11 mouse cellular contexts compared by ENCODE assay signal in genomic region chr6:126514720-126515119, GRCm38 (mm10). TPM values are rescaled to one million over a fixed set of nuclear protein-coding genes. Genes with fewer than 3 reads are reported as not detected.
DNase-seq lines count a peak whose midpoint lies in the region; ATAC-seq and TF ChIP-seq lines count a peak whose summit lies in the region.
"Had no signal": no experiment of that assay in that cellular context is flagged by ENCODE, and none has a peak within 500 bp of the region (broad histone marks: within the 10 kb centered on the region; RNA-seq: fewer than 3 reads in every experiment).

No protein-coding gene starts in this region.

- H3K4me1 ChIP-seq in midbrain, embryonic 10.5 days: peaks cover 7% of the 10 kb centered on the region
- H3K4me1 ChIP-seq in liver, embryonic 12.5 days: no peaks in the 10 kb centered on the region

- H3K4me2 ChIP-seq in liver, embryonic 12.5 days: no peak overlapping the region

- H3K4me3 ChIP-seq in left cerebral cortex, adult 2 months: peak overlapping the region; percentile 2; the same call in 1 of the 2 replicates
- H3K4me3 ChIP-seq in midbrain, embryonic 10.5 days: no peak overlapping the region
- no peak overlapping the region for H3K4me3 ChIP-seq in liver, embryonic 12.5 days

- no peaks in the 10 kb centered on the region for H3K9me3 ChIP-seq in midbrain, embryonic 10.5 days (replicated peaks)
- no peaks in the 10 kb centered on the region for H3K9me3 ChIP-seq in liver, embryonic 12.5 days (replicated peaks)

- intact Hi-C loops in left cerebral cortex, adult 2 months (cut with DNase I): no loop called here
- intact Hi-C loops in left cerebral cortex, postnatal 4 days (cut with DNase I): no loop called here

- no peaks in the 10 kb centered on the region for H3K36me3 ChIP-seq in midbrain, embryonic 10.5 days
- H3K36me3 ChIP-seq in liver, embryonic 12.5 days: no peaks in the 10 kb centered on the region

- peak overlapping the region; percentile 4; the same call in 1 of the 2 replicates for H3K27ac ChIP-seq in left cerebral cortex, adult 2 months
- 0 out of 2 replicates have a peak overlapping the region, but pooled peaks have one; percentile 38 for H3K27ac ChIP-seq in midbrain, embryonic 10.5 days (replicated peaks)
- no peak overlapping the region for H3K27ac ChIP-seq in liver, embryonic 12.5 days

- DNase-seq in left cerebral cortex, adult 2 months (ENCODE audit: extremely low spot score in 1 of 2, low spot score in 2 of 2): peak; percentile 37 to 57
- DNase-seq in left cerebral cortex, postnatal 4 days: no peak
- DNase-seq in frontal cortex, postnatal 14 days (ENCODE audit: low spot score in 2 of 2): peak; percentile 24 to 41
- no peak for DNase-seq in midbrain, embryonic 10.5 days (ENCODE audit: low spot score)
- peak; percentile 38 for DNase-seq in right cerebral cortex, postnatal 25 days
- no peak for DNase-seq in lung, postnatal 14 days
- DNase-seq in ovary, postnatal 36 days (ENCODE audit: low spot score): no peak
- DNase-seq: adrenal gland, adult 8-10 months; lung, postnatal 4 days; thymus, postnatal 25 days had no signal

- TF ChIP-seq CTCF in left cerebral cortex, adult 2 months (IDR thresholded peaks at IDR 0.05): no peak

- no peaks in the 10 kb centered on the region for H3K27me3 ChIP-seq in midbrain, embryonic 10.5 days (ENCODE audit: low read depth, poor library complexity, severe bottlenecking)
- no peaks in the 10 kb centered on the region for H3K27me3 ChIP-seq in liver, embryonic 12.5 days (replicated peaks)

- no peak overlapping the region for H3K9ac ChIP-seq in liver, embryonic 12.5 days

- WGBS in midbrain, embryonic 10.5 days: 65% methylated on average over 10 of the region's 10 CpGs
- 47% methylated on average over 10 of the region's 10 CpGs for WGBS in liver, embryonic 12.5 days (ENCODE audit: insufficient replicate concordance)

- no peak for ATAC-seq in liver, embryonic 12.5 days

RNA-seq across cellular contexts. Expression of gene Kcna5, which starts 20.5 kb away (rescaled TPM):
- 1 to 10 TPM; 4.2 to 5.6 TPM for total RNA-seq in left cerebral cortex, adult 2 months (2021)
- total RNA-seq in left cerebral cortex, postnatal 4 days (2021): 1 to 10 TPM; 1.3 to 1.9 TPM
- 3.7 and 5.1 TPM in 2 replicates for polyA plus RNA-seq in midbrain, embryonic 10.5 days (2016; fragmentation: Nextera tagmentation; extraction: Ambion mirVana)
- 0.44 and 0.61 TPM in 2 replicates for polyA plus RNA-seq in liver, embryonic 12.5 days (2016; fragmentation: Nextera tagmentation; extraction: Ambion mirVana)

Comparison
In these comparisons a context has a peak if more than half of its experiments do, and no peak if none do; other contexts are left out.
1. DNase-seq: peak in left cerebral cortex, adult 2 months (2 of 2), frontal cortex, postnatal 14 days (2 of 2) and right cerebral cortex, postnatal 25 days (single experiment); none in left cerebral cortex, postnatal 4 days (single experiment), midbrain, embryonic 10.5 days (single experiment), lung, postnatal 14 days (single experiment) and ovary, postnatal 36 days (single experiment).